Mouse (Mus musculus) liver, adult 2 months (tissue): ENCODE measurements around the gene Kcnb1. TPM values are rescaled to one million over a fixed set of nuclear protein-coding genes. Genes with fewer than 3 reads are reported as not detected.

Source experiments
- DNase-seq: peaks from one replicate; pipeline ENCODE4 v3.0.0-alpha.2; 2011; ENCODE audit warnings: low read depth, low spot score; ENCODE audit errors: extremely low read depth
- H3K27ac ChIP-seq: fragments of 200-500 bp; replicated peaks from 2 replicates; pipeline ENCODE4 v1.5.1; 2012; ENCODE audit warnings: low read depth, mild to moderate bottlenecking, control low read depth, inconsistent platforms, low read length; ENCODE audit not compliant: insufficient read depth
- H3K27me3 ChIP-seq: fragments of 200-500 bp; 2 replicates; pipeline ENCODE4 v1.6.1; 2012; ENCODE audit warnings: mild to moderate bottlenecking, moderate library complexity, low read length, inconsistent platforms; ENCODE audit not compliant: control insufficient read depth, insufficient read depth
- H3K36me3 ChIP-seq: fragments of 200-500 bp; 2 replicates; pipeline ENCODE4 v1.6.1; 2012; ENCODE audit warnings: low read length, inconsistent platforms; ENCODE audit not compliant: control insufficient read depth, insufficient read depth
- H3K4me1 ChIP-seq: fragments of 200-500 bp; 2 replicates; pipeline ENCODE4 v1.6.1; 2011; ENCODE audit warnings: low read length; ENCODE audit not compliant: control insufficient read depth, insufficient read depth
- H3K4me3 ChIP-seq: fragments of 200-500 bp; 2 replicates; pipeline ENCODE4 v1.5.1; 2011; ENCODE audit warnings: low read depth, mild to moderate bottlenecking, control low read depth, low read length, moderate library complexity; ENCODE audit not compliant: insufficient read depth
- H3K79me2 ChIP-seq: fragments of 200-500 bp; 2 replicates; pipeline ENCODE4 v1.6.1; 2012; ENCODE audit warnings: inconsistent platforms, mild to moderate bottlenecking, low read length, moderate library complexity; ENCODE audit not compliant: control insufficient read depth, insufficient read depth
- H3K9ac ChIP-seq: fragments of 200-500 bp; 2 replicates; pipeline ENCODE4 v1.6.1; 2012; ENCODE audit warnings: low read depth, mild to moderate bottlenecking, control low read depth, inconsistent platforms, low read length
- CTCF ChIP-seq: fragments of 200-500 bp; IDR thresholded peaks from 2 replicates; pipeline ENCODE4 v1.5.1; 2011; ENCODE audit warnings: low read depth, low read length, control low read depth
- POLR2A ChIP-seq: fragments of 200-500 bp; IDR thresholded peaks from 2 replicates; pipeline ENCODE4 v1.6.1; 2011; ENCODE audit warnings: low read length, control low read depth; ENCODE audit not compliant: insufficient read depth; ENCODE audit errors: extremely low read depth
- WGBS: fragments of 180-500 bp; shearing (Covaris S2); methylation state at CpG from one replicate; pipeline ENCODE4 v1.1.7; 2018; 5-methylcytosine and 5-hydroxymethylcytosine counted together
- polyA plus RNA-seq: library from polyadenylated mRNA; depleted of rRNA; stranded (reverse); fragments of >200 nt; gene quantifications from 2 replicates; pipeline ENCODE4 v1.2.3, GENCODE M21; 2012
- total RNA-seq: library from RNA; depleted of rRNA; stranded (reverse); fragments of >200 nt; gene quantifications from 2 replicates; pipeline ENCODE4 v1.2.3, GENCODE M21; 2014

The Kcnb1 gene
- total and polyA plus RNA-seq, 2 experiments, result 0.32 to 0.83 TPM

- Histone ChIP-seq H3K79me2 (no peaks in the 10 kb centered on the region), H3K9ac (no peak overlapping the region), H3K4me1 (peaks cover 6% of the 10 kb centered on the region; the same call in 1 of the 2 replicates), H3K27ac (no peak overlapping the region), H3K27me3 (no peaks in the 10 kb centered on the region), H3K4me3 (no peak overlapping the region), H3K36me3 (no peaks in the 10 kb centered on the region)
- 68% methylated on average over 2 of the region's 2 CpGs for WGBS
- peak; percentile 4 for DNase-seq
- TF ChIP-seq POLR2A (no peak), CTCF (no peak)
These were observed 46.0 kb downstream of the Kcnb1 start for GRCm38 (mm10) chr2:167143914-167144313.

- DNase-seq, result no peak
- no peak for TF ChIP-seq CTCF
- no peak for TF ChIP-seq POLR2A
- 98% methylated on average over 3 of the region's 3 CpGs for WGBS
- no peaks in the 10 kb centered on the region for H3K27me3 ChIP-seq
- H3K27ac ChIP-seq, result no peak overlapping the region
- H3K9ac ChIP-seq, result no peak overlapping the region
- H3K36me3 ChIP-seq, result no peaks in the 10 kb centered on the region
- no peaks in the 10 kb centered on the region for H3K4me1 ChIP-seq
- no peaks in the 10 kb centered on the region for H3K79me2 ChIP-seq
- H3K4me3 ChIP-seq, result no peak overlapping the region
These were observed 47.7 kb downstream of the Kcnb1 start for GRCm38 (mm10) chr2:167142282-167142681.

GRCm38 (mm10) chr2:167141810-167142209 lies 48.1 kb downstream of the Kcnb1 start:
- no peaks in the 10 kb centered on the region for H3K4me1 ChIP-seq
- WGBS, result 85% methylated on average over 4 of the region's 4 CpGs
- H3K27me3 ChIP-seq, result no peaks in the 10 kb centered on the region
- no peaks in the 10 kb centered on the region for H3K36me3 ChIP-seq
- no peak for DNase-seq
- H3K79me2 ChIP-seq, result no peaks in the 10 kb centered on the region
- H3K27ac ChIP-seq, result no peak overlapping the region
- H3K9ac ChIP-seq, result no peak overlapping the region
- TF ChIP-seq POLR2A (no peak), CTCF (no peak)
- H3K4me3 ChIP-seq, result no peak overlapping the region

GRCm38 (mm10) chr2:167139801-167140269 lies 50.1 kb downstream of the Kcnb1 start:
- no peak overlapping the region for H3K4me3 ChIP-seq
- H3K4me1 ChIP-seq, result no peaks in the 10 kb centered on the region
- DNase-seq, result no peak
- H3K36me3 ChIP-seq, result no peaks in the 10 kb centered on the region
- 62% methylated on average over 13 of the region's 13 CpGs for WGBS
- TF ChIP-seq CTCF, result no peak
- TF ChIP-seq POLR2A, result no peak
- H3K27me3 ChIP-seq, result no peaks in the 10 kb centered on the region
- no peaks in the 10 kb centered on the region for H3K79me2 ChIP-seq
- H3K27ac ChIP-seq, result no peak overlapping the region
- no peak overlapping the region for H3K9ac ChIP-seq

- no peaks in the 10 kb centered on the region for H3K4me1 ChIP-seq
- TF ChIP-seq CTCF (no peak), POLR2A (no peak)
- no peak for DNase-seq
- WGBS, result 82% methylated on average over 6 of the region's 6 CpGs
- H3K36me3 ChIP-seq, result no peaks in the 10 kb centered on the region
- no peaks in the 10 kb centered on the region for H3K79me2 ChIP-seq
- H3K27ac ChIP-seq, result no peak overlapping the region
- no peak overlapping the region for H3K9ac ChIP-seq
- H3K4me3 ChIP-seq, result no peak overlapping the region
- H3K27me3 ChIP-seq, result no peaks in the 10 kb centered on the region
These were observed 51.3 kb downstream of the Kcnb1 start for GRCm38 (mm10) chr2:167138611-167139010.

- no peak for DNase-seq
- no peaks in the 10 kb centered on the region for H3K27me3 ChIP-seq
These were observed 53.0 kb downstream of the Kcnb1 start for GRCm38 (mm10) chr2:167136909-167137308.

More at GRCm38 (mm10) chr2:167136909-167137308, 53.0 kb downstream of the Kcnb1 start:
- H3K4me1 ChIP-seq, result no peaks in the 10 kb centered on the region
- H3K79me2 ChIP-seq, result no peaks in the 10 kb centered on the region
- TF ChIP-seq POLR2A (no peak), CTCF (no peak)
- no peak overlapping the region for H3K27ac ChIP-seq
- no peak overlapping the region for H3K4me3 ChIP-seq
- WGBS, result 80% methylated on average over 14 of the region's 14 CpGs
- no peaks in the 10 kb centered on the region for H3K36me3 ChIP-seq
- no peak overlapping the region for H3K9ac ChIP-seq
